Mouse (Mus musculus) lung, postnatal 25 days (tissue): Measurements from ENCODE around the gene Gm42372.
A peak's percentile ranks its signal among the peaks of the same experiment; 100 is the strongest.

Experiments
- DNase-seq: peaks from one replicate; pipeline ENCODE4 v3.0.0; 2022; ENCODE audit warnings: low spot score

Gene Gm42372

DNA sequence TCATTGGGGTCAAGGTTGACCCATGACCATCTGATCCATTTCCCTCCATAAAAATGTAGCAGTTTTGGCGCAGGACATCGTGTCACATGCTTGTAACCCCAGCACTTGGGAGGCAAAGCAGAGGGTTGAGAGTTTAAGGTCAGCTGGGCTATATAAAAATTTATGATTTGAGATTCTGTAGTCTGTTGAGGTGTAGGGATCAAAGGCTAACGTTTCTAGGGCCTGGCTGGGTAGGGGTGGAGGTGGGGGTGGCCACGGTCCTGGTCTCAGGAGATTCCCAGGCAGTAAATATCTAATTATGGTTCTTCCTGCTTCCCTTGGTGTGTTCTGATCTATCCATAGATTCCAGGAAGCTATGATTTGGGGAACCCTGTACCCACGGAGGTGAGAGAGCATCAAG, 21.2 kb upstream of the Gm42372 start:
- DNase-seq, result no peak

GRCm38 (mm10) chr7:16968414-16968813, 14.5 kb upstream of the Gm42372 start:
- no peak for DNase-seq

DNA sequence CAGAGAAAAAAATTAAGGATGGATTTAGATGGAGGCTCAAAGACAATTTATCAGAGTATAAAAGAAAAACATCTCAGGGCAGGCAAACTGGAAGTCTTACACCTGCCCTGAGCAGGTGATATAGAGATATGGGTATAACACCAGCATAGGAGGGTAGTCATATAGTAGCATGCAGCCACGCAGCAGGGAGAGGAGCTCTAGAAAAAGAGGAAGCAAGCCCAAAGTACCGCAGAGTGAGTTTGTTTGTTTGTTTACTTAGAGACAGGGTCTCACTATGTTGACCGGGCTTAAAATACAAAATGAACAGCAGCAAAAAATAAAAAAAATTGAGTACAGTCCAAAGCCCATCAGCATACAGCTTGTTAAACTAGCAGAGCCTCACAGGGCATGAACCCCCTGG, 11.7 kb upstream of the Gm42372 start:
- DNase-seq, result no peak

DNA sequence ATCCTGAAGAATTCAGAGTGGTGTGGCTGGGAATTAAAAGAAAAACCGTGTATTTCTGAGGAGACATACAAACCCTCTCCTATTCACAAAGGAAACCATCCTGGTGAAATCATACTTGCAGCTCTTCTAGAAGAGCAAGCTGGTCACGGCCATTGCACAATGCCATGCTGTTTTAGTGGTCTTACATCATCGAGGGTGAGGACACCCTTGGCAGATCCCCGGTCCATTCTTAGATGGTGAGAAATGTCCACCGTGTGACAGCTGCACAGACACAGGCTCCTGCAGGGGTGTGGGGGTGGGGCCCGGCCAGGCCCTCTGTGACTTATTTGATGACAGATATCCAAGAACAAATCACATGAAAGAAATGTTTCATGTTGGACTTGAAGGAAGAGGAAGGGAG, 8.9 kb upstream of the Gm42372 start:
- peak; percentile 56 for DNase-seq

GRCm38 (mm10) chr7:16976298-16976697, 6.6 kb upstream of the Gm42372 start:
- no peak for DNase-seq

DNA sequence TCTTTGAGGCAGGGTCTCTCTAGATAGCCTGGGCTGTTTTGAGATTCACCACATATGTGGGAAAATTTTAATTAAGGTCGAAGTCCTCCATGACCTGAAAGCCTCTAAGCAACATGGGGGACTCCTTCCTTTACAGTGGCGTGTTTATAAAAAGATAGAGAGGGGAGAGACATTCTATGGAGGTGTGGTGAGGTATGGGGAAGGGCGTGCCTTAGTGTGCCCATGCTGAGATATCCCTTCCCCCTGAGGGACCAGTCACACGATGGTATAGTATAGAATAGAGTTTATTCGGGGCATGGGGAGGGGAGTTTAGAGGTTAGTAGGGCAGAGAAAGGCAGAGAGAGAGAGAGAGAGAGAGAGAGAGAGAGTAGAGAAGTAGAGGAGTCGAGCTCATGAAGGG, 4.7 kb upstream of the Gm42372 start:
- no peak for DNase-seq

- DNase-seq, result no peak
These were observed 4.3 kb upstream of the Gm42372 start for GRCm38 (mm10) chr7:16978593-16978992.

DNA sequence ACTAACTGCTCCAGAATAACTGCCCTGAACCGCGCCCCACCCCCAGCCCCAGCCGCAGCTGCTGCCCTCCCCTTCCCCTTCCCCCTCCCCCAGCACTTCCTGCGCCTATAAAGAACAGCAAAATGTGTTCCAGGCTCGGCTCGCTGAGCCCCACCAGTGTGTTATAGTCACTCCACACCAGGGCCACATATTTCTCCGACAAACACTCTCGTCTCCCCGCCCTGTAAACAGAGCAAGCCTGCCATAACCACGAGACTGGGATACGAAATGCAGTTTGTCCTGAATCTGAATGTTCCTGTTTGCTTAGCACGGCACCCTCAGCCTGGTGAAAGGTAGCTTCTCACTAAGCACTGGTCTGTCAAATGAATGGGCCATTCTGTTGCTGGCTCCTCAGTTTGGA, 2.5 kb upstream of the Gm42372 start:
- no peak for DNase-seq

DNA sequence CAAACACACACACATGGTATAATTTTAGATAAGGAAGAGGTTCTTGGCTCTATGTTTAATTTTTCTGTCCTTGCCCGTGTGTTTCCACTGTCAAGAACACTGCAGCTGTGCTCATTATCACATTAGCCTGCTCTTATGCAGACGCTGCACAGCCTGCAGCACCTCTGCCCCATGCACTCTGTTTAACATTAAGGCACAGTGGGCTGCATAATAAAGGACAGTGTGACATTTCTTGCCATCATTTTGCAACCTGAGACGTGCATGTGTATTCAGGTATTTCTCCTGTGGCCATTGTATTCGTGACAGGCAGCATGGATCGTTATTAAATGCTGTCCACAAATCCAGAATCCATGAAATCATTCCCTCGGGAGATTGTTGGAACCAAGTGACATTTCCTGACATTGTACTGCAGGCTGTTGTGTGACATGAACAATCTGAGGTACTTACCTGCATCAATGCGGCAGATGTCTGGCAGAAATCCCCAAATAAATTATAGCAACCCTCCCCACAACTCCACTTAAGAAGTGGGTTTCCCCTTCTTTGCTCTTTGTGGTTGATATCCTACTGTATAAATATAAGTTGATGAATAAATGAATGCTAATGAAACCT, 4.8 kb downstream of the Gm42372 start:
- DNase-seq, result no peak

GRCm38 (mm10) chr7:16988405-16988804, 5.5 kb downstream of the Gm42372 start:
- DNase-seq, result no peak

DNA sequence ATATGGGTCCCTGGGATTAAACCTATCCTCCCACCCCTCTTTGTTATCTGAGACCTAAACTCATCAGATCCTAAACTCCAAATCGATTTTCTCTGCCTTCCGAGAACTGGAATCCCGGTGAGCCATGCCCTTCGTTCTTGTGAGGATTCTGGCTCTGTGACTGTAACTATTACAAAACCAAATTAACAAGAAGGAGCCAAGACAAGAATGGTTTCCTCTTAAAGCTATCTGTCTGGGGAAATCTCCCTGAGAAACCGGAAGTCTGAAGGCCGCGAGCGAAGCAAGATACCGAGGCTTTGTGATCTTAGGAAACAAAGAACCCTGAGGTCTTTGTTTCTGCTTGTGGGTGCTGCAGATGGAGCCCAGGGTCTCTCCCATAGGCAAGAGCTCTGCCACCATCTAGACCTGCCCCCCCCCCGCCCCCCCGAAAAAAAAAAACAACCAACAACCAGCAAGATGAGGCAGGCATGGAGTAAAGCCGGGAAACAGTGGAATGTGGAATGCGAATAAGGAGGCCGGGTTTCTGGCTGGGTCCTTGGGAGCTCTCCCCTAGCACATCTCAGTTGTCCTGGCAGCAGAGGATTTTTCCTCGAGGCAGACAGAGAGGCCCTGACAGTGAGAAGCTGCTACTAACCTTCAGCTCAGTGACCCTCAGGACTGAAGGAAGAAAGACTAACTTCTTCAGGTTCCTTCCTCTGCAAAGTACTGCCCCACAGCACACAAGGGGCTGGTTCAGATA, 7.3 kb downstream of the Gm42372 start:
- DNase-seq, result no peak

DNA sequence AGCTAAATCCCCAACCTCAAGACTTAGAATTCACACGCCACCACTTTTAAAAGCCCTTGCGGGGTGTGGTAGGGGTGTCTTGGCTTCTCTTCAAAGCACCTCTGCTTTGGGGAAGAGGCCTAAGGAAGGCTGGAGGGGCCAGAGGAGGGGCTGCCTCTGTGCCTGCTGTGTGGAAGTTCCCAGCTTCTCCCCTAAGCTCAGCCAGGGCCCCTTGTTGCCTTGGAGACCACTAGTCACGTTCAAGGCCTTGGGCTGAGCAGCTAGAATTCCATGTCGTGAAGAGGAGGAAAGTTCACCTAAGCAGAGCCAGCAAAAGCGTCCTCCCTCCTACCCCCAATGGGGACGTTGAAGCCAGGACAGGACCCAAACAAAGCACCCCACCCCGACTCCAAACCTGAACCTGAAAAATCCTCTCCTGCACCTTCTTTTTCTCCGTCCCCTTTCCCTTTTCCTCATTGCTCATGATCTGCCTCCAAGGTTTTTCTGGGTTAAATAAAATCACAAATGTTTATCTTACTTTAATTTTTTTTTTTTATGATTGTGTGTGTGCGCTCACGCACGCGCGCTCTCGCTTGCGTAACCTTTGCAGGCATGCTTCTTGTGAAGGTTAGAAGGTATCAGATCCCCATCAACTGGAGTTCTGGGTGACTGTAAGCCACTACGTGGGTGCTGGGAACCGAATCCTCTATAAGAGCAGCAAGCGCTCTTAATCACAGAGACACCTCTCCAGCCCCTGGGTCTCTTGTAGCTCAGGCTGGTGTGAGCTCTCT, 9.0 kb downstream of the Gm42372 start:
- DNase-seq, result no peak

DNA sequence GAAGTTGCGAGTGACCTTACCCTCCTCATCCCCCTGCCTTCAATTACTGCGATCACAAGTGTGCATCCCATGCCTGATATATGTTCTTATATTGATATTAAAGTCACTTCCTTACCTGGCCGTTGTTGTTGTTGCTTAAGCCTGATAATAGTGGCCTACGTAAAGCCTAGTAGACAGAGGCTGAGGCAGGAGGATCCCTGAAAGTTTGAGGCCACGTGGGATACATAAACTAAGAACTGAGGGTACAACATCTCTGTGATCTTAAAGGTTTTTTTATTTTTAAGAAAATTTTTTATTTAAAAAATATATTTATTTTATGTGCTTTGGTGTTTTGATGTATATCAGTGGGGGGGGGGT, 9.5 kb downstream of the Gm42372 start, which contains the start of gene Ccdc8:
TSS of gene Ccdc8 (plus strand) at position 258 of the 357 bp plus-strand sequence.
- DNase-seq, result no peak

DNA sequence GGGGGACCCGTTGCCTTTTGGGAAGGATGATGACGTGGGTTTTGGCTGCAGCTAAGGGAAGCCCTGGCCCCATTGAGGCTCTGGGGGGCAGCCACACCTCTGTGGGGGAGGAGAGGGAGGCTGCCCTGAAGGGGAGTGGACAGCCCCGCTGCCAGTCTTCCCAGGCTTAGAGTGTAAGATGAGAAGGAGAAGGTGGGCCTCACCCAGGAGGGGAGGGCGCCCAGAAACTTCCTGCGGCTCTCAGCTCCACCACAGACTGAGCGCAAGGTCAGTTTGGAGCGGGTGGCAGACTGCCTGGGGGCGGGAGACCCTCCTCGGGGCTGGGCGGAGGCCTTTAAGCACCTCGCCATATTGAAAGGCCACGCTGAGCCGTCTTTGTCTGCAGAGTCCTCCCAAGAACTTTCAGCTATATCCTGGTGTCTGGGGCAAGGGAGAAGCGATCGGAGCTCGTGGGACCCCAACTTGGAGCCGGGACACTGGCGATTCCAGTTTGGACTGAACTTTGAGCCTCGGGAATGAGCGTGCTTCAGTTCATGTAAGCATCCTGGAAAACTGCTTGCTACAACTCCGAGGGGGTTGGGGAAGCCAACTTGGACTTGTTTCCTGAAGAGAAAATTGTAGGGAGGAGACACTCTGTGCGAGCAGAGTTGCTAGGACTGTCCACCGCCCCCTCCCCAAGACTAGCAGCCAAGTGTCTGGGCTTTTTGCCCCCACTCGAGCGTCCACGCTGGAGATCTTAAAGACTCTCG, 10.9 kb downstream of the Gm42372 start:
- peak; percentile 79 for DNase-seq

DNA sequence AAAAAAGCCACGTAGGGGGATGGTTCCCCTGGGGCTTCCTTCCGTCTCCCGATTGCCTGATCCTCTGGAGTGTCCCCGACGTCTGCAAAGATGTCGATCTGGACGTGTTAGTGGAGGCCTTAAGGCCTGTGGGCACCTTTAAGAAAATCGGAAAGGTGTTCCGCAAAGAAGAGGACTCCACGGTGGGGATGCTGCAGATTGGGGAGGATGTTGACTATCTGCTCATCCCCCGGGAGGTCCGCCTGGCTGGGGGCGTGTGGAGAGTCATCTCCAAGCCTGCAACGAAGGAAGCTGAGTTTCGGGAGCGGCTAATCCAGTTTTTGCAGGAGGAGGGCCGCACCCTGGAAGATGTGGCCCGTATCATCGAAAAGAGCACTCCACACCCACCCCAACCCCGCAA, 11.5 kb downstream of the Gm42372 start:
- no peak for DNase-seq

GRCm38 (mm10) chr7:16995345-16995744, 12.5 kb downstream of the Gm42372 start:
- DNase-seq, result no peak

DNA sequence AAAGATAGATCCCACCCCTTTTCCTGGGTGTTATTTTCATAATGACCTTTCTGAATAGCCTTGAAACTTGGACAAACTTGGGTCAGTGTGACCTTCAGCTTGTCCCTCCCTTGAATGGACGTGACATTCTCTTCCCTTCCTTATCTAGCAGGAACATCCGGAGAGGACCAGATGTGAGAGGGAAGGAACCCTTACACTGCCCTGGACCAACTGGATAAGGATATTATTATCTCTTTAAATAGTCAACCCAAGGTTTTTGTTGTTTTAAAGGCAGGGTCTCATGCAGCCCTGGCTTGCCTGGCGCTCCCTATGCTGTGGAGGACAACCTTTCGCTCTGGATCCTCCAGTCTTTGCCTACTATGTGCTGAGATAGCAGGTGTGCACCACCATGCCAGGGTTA, 16.3 kb downstream of the Gm42372 start:
- DNase-seq, result no peak

DNA sequence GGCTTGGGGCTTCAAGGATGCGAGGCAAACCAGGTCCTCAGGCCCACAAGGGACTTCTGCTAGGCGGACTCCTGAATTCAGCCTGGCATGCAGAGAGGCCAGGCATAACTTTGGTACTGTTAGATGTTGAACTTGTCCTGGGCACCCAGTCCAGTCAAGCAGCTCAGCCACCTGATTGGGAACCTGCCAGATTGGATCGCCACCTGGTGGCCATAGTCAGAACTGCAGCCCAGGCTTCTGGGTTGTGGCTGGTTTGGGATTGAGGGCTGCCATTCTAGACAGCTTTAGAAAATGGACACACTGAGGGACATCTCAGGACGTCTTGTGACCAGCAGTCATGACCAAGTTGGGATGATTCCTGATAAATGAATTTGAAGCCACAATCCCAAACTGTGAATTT, 16.8 kb downstream of the Gm42372 start:
- peak; percentile 85 for DNase-seq

- DNase-seq, result peak; percentile 78
These were observed 19.7 kb downstream of the Gm42372 start for GRCm38 (mm10) chr7:17002375-17003195.

DNA sequence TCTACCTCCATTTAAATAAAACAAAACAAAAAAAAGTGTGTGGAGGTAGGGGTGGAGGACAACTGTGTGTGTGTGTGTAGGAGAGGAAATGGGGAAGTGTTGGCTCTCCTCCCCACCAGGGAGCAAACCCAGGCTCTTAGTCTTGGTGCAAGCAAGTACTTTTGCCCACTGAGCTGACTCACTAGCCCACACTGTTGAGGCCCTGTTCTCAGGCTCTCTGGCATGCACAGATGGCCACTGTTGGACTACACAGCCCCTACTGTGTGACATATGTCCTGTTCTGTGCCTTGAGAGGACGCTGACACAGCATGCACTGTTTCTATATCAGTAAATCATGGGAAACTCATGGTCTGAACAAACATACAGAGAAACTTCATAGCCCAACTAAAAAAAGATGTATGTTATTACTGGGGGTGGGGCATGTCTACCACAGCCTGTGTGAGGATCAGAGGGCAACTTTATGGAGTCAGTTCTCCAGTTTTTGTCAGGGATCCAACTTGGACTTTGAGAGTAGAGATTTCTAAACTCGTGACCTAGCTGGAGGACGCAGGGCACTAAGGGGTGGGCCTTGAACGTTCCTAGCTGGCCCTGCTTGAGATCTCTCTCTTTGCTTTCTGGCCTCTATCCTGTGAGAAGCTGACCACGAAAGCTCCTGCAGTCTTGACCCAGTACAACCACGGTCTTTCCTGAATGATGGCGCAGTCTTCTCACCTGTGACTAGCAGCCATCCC, 20.5 kb downstream of the Gm42372 start:
- no peak for DNase-seq

DNA sequence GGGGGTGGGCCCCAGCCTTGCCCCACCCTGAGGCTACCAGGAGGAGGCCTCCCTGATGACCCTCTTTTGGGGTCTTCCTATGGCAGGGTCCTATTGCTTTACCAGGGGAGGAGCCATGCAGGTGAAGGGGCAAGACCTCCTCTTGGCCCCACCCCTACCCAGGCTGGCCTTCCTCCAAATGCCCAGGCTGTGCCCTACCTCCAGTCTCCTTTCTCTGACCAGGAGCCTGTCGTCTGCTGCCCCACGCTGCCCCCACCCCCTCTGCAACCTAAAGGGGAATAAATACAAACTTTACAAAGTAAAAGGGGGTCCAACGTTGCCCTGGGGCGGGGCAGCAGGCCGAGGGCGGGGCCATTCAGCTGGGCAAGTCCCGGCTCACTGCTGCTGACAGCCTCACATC, 21.8 kb downstream of the Gm42372 start:
- no peak for DNase-seq
